Mouse (Mus musculus): ENCODE results near the gene Cdc42bpb.

DNA sequence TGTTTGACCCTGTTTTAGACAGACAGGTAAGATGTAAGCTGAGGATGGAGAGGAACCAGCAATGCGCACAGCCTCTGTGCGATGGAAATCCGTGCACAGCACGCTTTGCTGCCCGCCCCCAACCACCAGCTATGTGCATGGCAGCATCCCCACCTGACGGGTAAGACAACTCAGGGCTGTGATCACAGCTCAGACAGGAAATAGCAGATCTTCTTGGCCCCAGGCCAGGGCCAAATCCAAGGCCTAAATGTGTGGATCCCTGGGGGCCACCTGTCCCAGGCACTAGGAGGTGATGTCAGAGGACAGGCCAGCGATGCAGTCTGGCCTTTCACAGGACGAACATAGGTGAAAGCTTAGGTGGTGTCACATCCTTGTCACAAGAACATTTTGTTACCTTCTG lies 21.3 kb downstream of the Cdc42bpb start:
- TF ChIP-seq POLR2A (IDR thresholded peaks at IDR 0.05; ENCODE audit: control insufficient read depth, low read depth, low read length) = no peak
- no peak for TF ChIP-seq CTCF (IDR thresholded peaks at IDR 0.05; ENCODE audit: control insufficient read depth, insufficient read depth, insufficient replicate concordance, low read depth, low read length)
